Mouse (Mus musculus) lung, adult 2 months (tissue): Measurements from ENCODE around the gene Cox7a1.

Source experiments
- CTCF ChIP-seq: fragments of 200-500 bp; IDR thresholded peaks from 2 replicates; pipeline ENCODE4 v1.5.1; 2011; ENCODE audit warnings: mild to moderate bottlenecking, low read length, control low read depth; ENCODE audit not compliant: insufficient read depth
- POLR2A ChIP-seq: fragments of 200-500 bp; IDR thresholded peaks from 2 replicates; pipeline ENCODE4 v1.6.1; 2011; ENCODE audit warnings: low read depth, mild to moderate bottlenecking, control low read depth, low read length, borderline replicate concordance; ENCODE audit errors: extremely low read depth

GRCm38 (mm10) chr7:30192088-30192487, 8.1 kb downstream of the Cox7a1 start:
- TF ChIP-seq CTCF (no peak), POLR2A (no peak)
